Mouse (Mus musculus): ENCODE results near the gene Il20rb.

The Il20rb gene

DNA sequence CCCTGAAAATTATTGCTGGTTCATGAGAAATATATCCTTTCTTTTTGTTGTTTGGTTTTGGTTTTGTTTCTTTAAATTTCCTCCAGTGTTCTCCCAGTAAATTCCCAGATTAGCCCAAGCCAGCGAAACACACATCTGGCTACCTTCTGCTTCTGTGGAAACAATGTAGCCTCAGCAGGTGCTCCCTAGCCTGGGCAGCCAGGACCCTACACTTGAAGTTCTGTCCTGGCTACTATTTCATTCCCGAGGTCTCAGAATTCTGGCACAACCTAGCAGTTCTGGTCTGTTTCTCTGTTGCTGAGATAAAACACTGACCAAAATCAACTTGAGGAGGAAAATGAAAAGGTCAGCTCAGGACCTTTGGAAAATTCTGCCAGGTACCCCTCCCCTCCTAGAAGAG lies 55.2 kb downstream of the Il20rb start:
- DNase-seq (ENCODE audit: low read depth, low spot score) = no peak

- no peak for DNase-seq (ENCODE audit: low read depth, low spot score)
Measured at GRCm38 (mm10) chr9:100430911-100431310, 55.7 kb downstream of the Il20rb start.

GRCm38 (mm10) chr9:100419644-100420043 lies 66.9 kb downstream of the Il20rb start:
- no peak for DNase-seq (ENCODE audit: low read depth, low spot score)

DNA sequence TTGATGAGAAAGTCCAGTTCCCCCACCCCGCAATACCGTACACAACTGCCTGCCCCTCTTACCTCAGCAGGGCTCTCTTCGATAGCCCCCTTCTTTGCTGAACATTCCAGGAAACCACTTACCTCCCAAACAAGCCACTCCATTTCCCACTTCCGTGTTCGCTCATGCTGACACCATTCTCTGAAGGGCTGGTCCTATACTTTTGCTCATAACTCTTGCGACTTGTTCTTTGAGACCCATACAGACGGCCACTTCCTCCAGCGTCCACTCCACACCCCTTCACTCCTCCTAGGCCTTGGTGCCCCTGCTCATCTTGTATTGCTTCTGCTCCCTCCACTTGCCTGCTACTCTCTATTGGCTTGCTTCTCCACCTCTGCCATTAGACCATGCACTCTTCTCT lies 67.5 kb downstream of the Il20rb start:
- DNase-seq (ENCODE audit: low read depth, low spot score) = no peak

GRCm38 (mm10) chr9:100416756-100417155 lies 69.8 kb downstream of the Il20rb start:
- no peak for DNase-seq (ENCODE audit: low read depth, low spot score)

- no peak for DNase-seq (ENCODE audit: low read depth, low spot score)
Measured at GRCm38 (mm10) chr9:100416299-100416698, 70.3 kb downstream of the Il20rb start.

DNA sequence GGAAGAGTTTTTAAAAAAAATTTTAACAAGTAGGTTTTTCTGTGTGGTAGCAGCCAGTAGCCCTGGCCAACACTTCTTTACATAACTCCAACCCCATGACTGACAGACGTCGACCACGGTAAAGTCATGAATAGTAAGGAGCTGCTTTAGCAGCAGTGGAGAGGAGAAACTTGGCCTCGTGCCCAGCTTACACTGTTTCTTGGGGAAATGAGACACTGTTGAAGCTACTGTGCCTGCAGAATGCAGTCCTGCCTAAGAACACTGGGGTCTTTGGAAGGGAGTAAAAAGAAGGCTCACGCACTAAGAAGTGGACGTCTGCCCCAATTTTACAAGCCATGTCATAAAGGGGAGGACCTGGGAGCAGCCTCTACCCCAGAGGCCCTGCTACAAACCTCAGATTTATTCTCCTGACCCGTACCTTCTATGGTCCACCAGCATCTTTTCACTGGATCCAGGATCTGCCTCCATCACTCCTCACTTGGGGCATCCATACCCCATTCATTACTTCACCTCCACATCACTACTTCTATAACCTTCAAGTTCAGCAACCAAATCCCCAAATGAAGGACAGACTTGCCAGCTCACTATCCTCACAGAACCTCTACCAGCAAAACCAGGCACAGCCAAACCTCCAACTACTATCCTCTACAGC lies 71.1 kb downstream of the Il20rb start:
- DNase-seq (ENCODE audit: low read depth, low spot score) = peak; percentile 10

Data from telencephalon, adult 2 months (tissue).